Mouse (Mus musculus) midbrain, embryonic 10.5 days (tissue): ENCODE results near the gene Ankrd28. TPM values are rescaled to one million over a fixed set of nuclear protein-coding genes. Genes with fewer than 3 reads are reported as not detected.
A peak's percentile ranks its signal among the peaks of the same experiment; 100 is the strongest.
"Not testable (repeated sequence)": the region's sequence is repeated elsewhere in the genome, so short reads cannot be mapped to it uniquely, and the experiment has no call there.

Experiments used
- DNase-seq: peaks from one replicate; pipeline ENCODE4 v3.0.0-alpha.2; 2017; ENCODE audit warnings: low spot score
- H3K27ac ChIP-seq: fragments of 300-500 bp; sonication (generic); replicated peaks from 2 replicates; pipeline ENCODE4 v1.5.1; 2016; ENCODE audit warnings: mild to moderate bottlenecking
- H3K27me3 ChIP-seq: fragments of 300-500 bp; sonication (generic); 2 replicates; pipeline ENCODE4 v1.6.1; 2016; ENCODE audit warnings: low read depth, mild to moderate bottlenecking; ENCODE audit not compliant: poor library complexity, severe bottlenecking
- H3K36me3 ChIP-seq: fragments of 300-500 bp; sonication (generic); 2 replicates; pipeline ENCODE4 v1.6.1; 2016; ENCODE audit warnings: mild to moderate bottlenecking, moderate library complexity
- H3K4me1 ChIP-seq: fragments of 300-500 bp; sonication (generic); 2 replicates; pipeline ENCODE4 v1.6.1; 2016
- H3K4me3 ChIP-seq: fragments of 300-500 bp; sonication (generic); 2 replicates; pipeline ENCODE4 v1.5.1; 2016; ENCODE audit warnings: mild to moderate bottlenecking, moderate library complexity
- H3K9me3 ChIP-seq: fragments of 300-500 bp; sonication (generic); replicated peaks from 2 replicates; pipeline ENCODE4 v1.6.1; 2016; ENCODE audit warnings: mild to moderate bottlenecking
- WGBS: fragments of 180-500 bp; shearing (Covaris S2); methylation state at CpG from one replicate; pipeline ENCODE4 v1.1.7; 2016; 5-methylcytosine and 5-hydroxymethylcytosine counted together
- polyA plus RNA-seq: library from polyadenylated mRNA; unstranded; fragments of >200 nt; fragmentation: Nextera tagmentation; extraction: Ambion mirVana; gene quantifications from 2 replicates; pipeline ENCODE4 v1.2.1, GENCODE M21; 2016

Gene Ankrd28
- polyA plus RNA-seq = 8.1 and 8.4 TPM in 2 replicates

GRCm38 (mm10) chr14:31830571-31831369 lies at the start of gene Ankrd28:
Gene Ankrd28, minus strand, starts transcription at chr14:31830651.
- under 1% methylated on average over 72 of the region's 81 CpGs for WGBS

GRCm38 (mm10) chr14:31879456-31879855 lies 49.0 kb upstream of the Ankrd28 start:
- H3K36me3 ChIP-seq = no peaks in the 10 kb centered on the region
- H3K27ac ChIP-seq = no peak overlapping the region
- H3K4me1 ChIP-seq = no peaks in the 10 kb centered on the region
- H3K9me3 ChIP-seq = no peaks in the 10 kb centered on the region
- WGBS = 94% methylated on average over 6 of the region's 6 CpGs
- DNase-seq = no peak
- no peaks in the 10 kb centered on the region for H3K27me3 ChIP-seq
- no peak overlapping the region for H3K4me3 ChIP-seq

More at GRCm38 (mm10) chr14:31830571-31831369, at the start of gene Ankrd28:
- H3K27ac ChIP-seq = peak within 1 kb of the TSS; percentile 94
- no peaks in the 10 kb centered on the region for H3K36me3 ChIP-seq
- no peaks in the 10 kb centered on the region for H3K27me3 ChIP-seq
- H3K4me3 ChIP-seq = peak within 1 kb of the TSS; percentile 97
- peak; percentile 92 for DNase-seq
- no peaks in the 10 kb centered on the region for H3K9me3 ChIP-seq
- peaks cover 31% of the 10 kb centered on the region for H3K4me1 ChIP-seq

GRCm38 (mm10) chr14:31872130-31872529 lies 41.7 kb upstream of the Ankrd28 start:
- Histone ChIP-seq H3K27me3 (no peaks in the 10 kb centered on the region), H3K4me1 (no peaks in the 10 kb centered on the region), H3K27ac (no peak overlapping the region), H3K4me3 (no peak overlapping the region), H3K9me3 (peaks cover 3% of the 10 kb centered on the region; the same call in 1 of the 2 replicates), H3K36me3 (no peaks in the 10 kb centered on the region)
- WGBS = 78% methylated on average over 5 of the region's 5 CpGs
- no peak for DNase-seq

- Histone ChIP-seq H3K27me3 (no peaks in the 10 kb centered on the region), H3K4me3 (no peak overlapping the region), H3K4me1 (no peaks in the 10 kb centered on the region), H3K27ac (no peak overlapping the region), H3K36me3 (no peaks in the 10 kb centered on the region), H3K9me3 (peaks cover 19% of the 10 kb centered on the region)
- no peak for DNase-seq
- WGBS = 80% methylated on average over 5 of the region's 5 CpGs
Measured at GRCm38 (mm10) chr14:31870436-31870835, 40.0 kb upstream of the Ankrd28 start.

GRCm38 (mm10) chr14:31868591-31868990 lies 38.1 kb upstream of the Ankrd28 start:
- Histone ChIP-seq H3K4me3 (no peak overlapping the region), H3K9me3 (peaks cover 25% of the 10 kb centered on the region), H3K27ac (no peak overlapping the region), H3K36me3 (no peaks in the 10 kb centered on the region), H3K4me1 (no peaks in the 10 kb centered on the region), H3K27me3 (no peaks in the 10 kb centered on the region)
- 90% methylated on average over 1 of the region's 1 CpGs for WGBS
- DNase-seq = no peak

GRCm38 (mm10) chr14:31866366-31866765 lies 35.9 kb upstream of the Ankrd28 start:
- DNase-seq, H3K27ac ChIP-seq, H3K4me3 ChIP-seq, H3K27me3 ChIP-seq, H3K4me1 ChIP-seq, H3K36me3 ChIP-seq: not testable (repeated sequence)
- 94% methylated on average over 10 of the region's 10 CpGs for WGBS
- H3K9me3 ChIP-seq = peaks cover 42% of the 10 kb centered on the region

GRCm38 (mm10) chr14:31858679-31859078 lies 28.2 kb upstream of the Ankrd28 start:
- Histone ChIP-seq H3K9me3 (peaks cover 17% of the 10 kb centered on the region; the same call in 1 of the 2 replicates), H3K27me3 (no peaks in the 10 kb centered on the region), H3K36me3 (no peaks in the 10 kb centered on the region), H3K4me1 (no peaks in the 10 kb centered on the region), H3K4me3 (no peak overlapping the region), H3K27ac (no peak overlapping the region)
- WGBS = 92% methylated on average over 2 of the region's 2 CpGs
- no peak for DNase-seq

GRCm38 (mm10) chr14:31857096-31857975 lies 26.9 kb upstream of the Ankrd28 start:
- Histone ChIP-seq H3K27me3 (no peaks in the 10 kb centered on the region), H3K27ac (no peak overlapping the region), H3K4me1 (no peaks in the 10 kb centered on the region), H3K36me3 (no peaks in the 10 kb centered on the region), H3K9me3 (peaks cover 9% of the 10 kb centered on the region; the same call in 1 of the 2 replicates), H3K4me3 (no peak overlapping the region)
- 79% methylated on average over 11 of the region's 11 CpGs for WGBS
- DNase-seq = no peak

GRCm38 (mm10) chr14:31856007-31856406 lies 25.6 kb upstream of the Ankrd28 start:
- Histone ChIP-seq H3K27ac (no peak overlapping the region), H3K9me3 (no peaks in the 10 kb centered on the region), H3K4me3 (no peak overlapping the region), H3K27me3 (no peaks in the 10 kb centered on the region), H3K4me1 (no peaks in the 10 kb centered on the region), H3K36me3 (no peaks in the 10 kb centered on the region)
- DNase-seq = no peak
- WGBS = 89% methylated on average over 5 of the region's 5 CpGs

GRCm38 (mm10) chr14:31854667-31855066 lies 24.2 kb upstream of the Ankrd28 start:
- Histone ChIP-seq H3K4me1 (no peaks in the 10 kb centered on the region), H3K27ac (no peak overlapping the region), H3K36me3 (no peaks in the 10 kb centered on the region), H3K4me3 (no peak overlapping the region), H3K9me3 (no peaks in the 10 kb centered on the region), H3K27me3 (no peaks in the 10 kb centered on the region)
- WGBS = 76% methylated on average over 4 of the region's 4 CpGs
- no peak for DNase-seq

- no peaks in the 10 kb centered on the region for H3K36me3 ChIP-seq
- no peak overlapping the region for H3K4me3 ChIP-seq
- WGBS = 93% methylated on average over 4 of the region's 4 CpGs
- DNase-seq = no peak
- peaks cover 5% of the 10 kb centered on the region; the same call in 1 of the 2 replicates for H3K9me3 ChIP-seq
- H3K27me3 ChIP-seq = no peaks in the 10 kb centered on the region
- no peak overlapping the region for H3K27ac ChIP-seq
- H3K4me1 ChIP-seq = no peaks in the 10 kb centered on the region
Measured at GRCm38 (mm10) chr14:31843571-31843970, 13.1 kb upstream of the Ankrd28 start.

- H3K4me3 ChIP-seq = peak overlapping the region; percentile 97; the same call in 1 of the 2 replicates
- no peak for DNase-seq
- H3K36me3 ChIP-seq = no peaks in the 10 kb centered on the region
- no peak overlapping the region for H3K27ac ChIP-seq
- no peaks in the 10 kb centered on the region for H3K27me3 ChIP-seq
- 63% methylated on average over 4 of the region's 4 CpGs for WGBS
- H3K9me3 ChIP-seq = peaks cover 11% of the 10 kb centered on the region
- peaks cover 29% of the 10 kb centered on the region for H3K4me1 ChIP-seq
Measured at GRCm38 (mm10) chr14:31832022-31832421, 1.6 kb upstream of the Ankrd28 start.
